In the genomic region with DNA sequence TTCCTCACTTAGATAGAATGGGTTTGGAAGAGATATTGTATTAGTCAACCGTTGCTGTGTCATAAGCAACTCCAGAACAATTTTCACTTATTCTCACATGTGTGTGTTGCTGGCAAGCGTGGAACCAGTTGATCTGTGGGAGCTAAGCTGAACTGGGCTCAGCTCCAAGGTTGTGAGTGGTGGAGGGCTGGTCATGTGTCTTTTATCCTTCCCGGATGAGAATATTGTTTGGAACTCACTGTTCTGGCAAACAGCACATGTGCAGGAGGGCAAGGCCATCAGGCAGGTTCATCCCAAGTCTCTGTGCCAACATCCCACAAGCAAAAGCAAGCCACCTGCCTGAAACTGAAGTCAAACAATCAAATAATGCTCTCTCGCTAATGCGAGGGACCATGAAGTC, we compare ENCODE assay signal across 13 mouse cellular contexts.
DNase-seq lines count a peak whose midpoint lies in the region; ATAC-seq lines count a peak whose summit lies in the region.
"Had no signal": no experiment of that assay in that cellular context is flagged by ENCODE, and none has a peak within 500 bp of the region (broad histone marks: within the 10 kb centered on the region; RNA-seq: fewer than 3 reads in every experiment).

No protein-coding gene starts in this region.

- intact Hi-C loops in left cerebral cortex, postnatal 4 days (cut with DNase I) = no loop called here
- intact Hi-C loops in gastrocnemius, postnatal 14 days (cut with DNase I; ENCODE audit: low total_unique reads) = no loop called here

- no peak overlapping the region for H3K4me3 ChIP-seq in midbrain, embryonic 14.5 days (replicated peaks; ENCODE audit: low read depth, low read length)
- H3K4me3 ChIP-seq: embryonic facial prominence, embryonic 15.5 days; midbrain, embryonic 13.5 days had no signal

- no peaks in the 10 kb centered on the region for H3K36me3 ChIP-seq in midbrain, embryonic 14.5 days (ENCODE audit: control insufficient read depth, insufficient read depth, low read length)
- H3K36me3 ChIP-seq: embryonic facial prominence, embryonic 15.5 days; midbrain, embryonic 13.5 days had no signal

- H3K27ac ChIP-seq in midbrain, embryonic 14.5 days (replicated peaks; ENCODE audit: low read depth, low read length) = no peak overlapping the region
- H3K27ac ChIP-seq: embryonic facial prominence, embryonic 15.5 days; midbrain, embryonic 13.5 days had no signal

- ATAC-seq in midbrain, embryonic 14.5 days (ENCODE audit: low FRiP score, low TSS enrichment) = no peak
- ATAC-seq: intestine, embryonic 16.5 days; midbrain, embryonic 13.5 days; Patski had no signal

- H3K4me2 ChIP-seq in midbrain, embryonic 14.5 days (ENCODE audit: low read length) = no peak overlapping the region
- H3K4me2 ChIP-seq: embryonic facial prominence, embryonic 15.5 days; midbrain, embryonic 13.5 days had no signal

- H3K9ac ChIP-seq in midbrain, embryonic 14.5 days (replicated peaks; ENCODE audit: low read length) = no peak overlapping the region
- H3K9ac ChIP-seq: embryonic facial prominence, embryonic 15.5 days; midbrain, embryonic 13.5 days had no signal

- WGBS in midbrain, embryonic 14.5 days = 87% methylated on average over 5 of the region's 5 CpGs

- peak; percentile 15 for DNase-seq in gastrocnemius, adult 18-20 months (ENCODE audit: low spot score)
- no peak for DNase-seq in gastrocnemius, postnatal 4 days (ENCODE audit: low spot score in 2 of 2)
- DNase-seq in left cerebral cortex, postnatal 4 days = peak; percentile 70
- no peak for DNase-seq in left cerebral cortex, adult 11 months (ENCODE audit: low spot score)
- peak; percentile 41 for DNase-seq in gastrocnemius, postnatal 14 days
- DNase-seq in lung, postnatal 25 days (ENCODE audit: low spot score) = peak; percentile 7
- no peak for DNase-seq in midbrain, embryonic 14.5 days
- DNase-seq in adrenal gland, postnatal 25 days = no peak
- DNase-seq: liver had no signal

- no peaks in the 10 kb centered on the region for H3K9me3 ChIP-seq in midbrain, embryonic 14.5 days (ENCODE audit: control insufficient read depth, low read length)
- H3K9me3 ChIP-seq: embryonic facial prominence, embryonic 15.5 days; midbrain, embryonic 13.5 days had no signal

- H3K4me1 ChIP-seq in midbrain, embryonic 14.5 days (ENCODE audit: control insufficient read depth, insufficient read depth, low read length) = no peaks in the 10 kb centered on the region
- H3K4me1 ChIP-seq: embryonic facial prominence, embryonic 15.5 days; midbrain, embryonic 13.5 days had no signal

- no peaks in the 10 kb centered on the region for H3K27me3 ChIP-seq in midbrain, embryonic 14.5 days (ENCODE audit: control insufficient read depth, insufficient read depth, low read length)
- H3K27me3 ChIP-seq: embryonic facial prominence, embryonic 15.5 days; midbrain, embryonic 13.5 days had no signal

Comparison
In these comparisons a context has a peak if more than half of its experiments do, and no peak if none do; other contexts are left out.
1. DNase-seq: peak in gastrocnemius, adult 18-20 months (single experiment), left cerebral cortex, postnatal 4 days (single experiment), gastrocnemius, postnatal 14 days (single experiment) and lung, postnatal 25 days (single experiment); none in gastrocnemius, postnatal 4 days (0 of 2), left cerebral cortex, adult 11 months (single experiment), midbrain, embryonic 14.5 days (single experiment) and adrenal gland, postnatal 25 days (single experiment).